Mouse (Mus musculus): ENCODE measurements around the gene Zfp639.

GRCm38 (mm10) chr3:32468411-32468810 lies 41.6 kb upstream of the Zfp639 start:
- TF ChIP-seq CTCF (IDR thresholded peaks at IDR 0.05 in 2 of 3, conservative IDR thresholded peaks at IDR 0.05 in 1 of 3; ENCODE audit: control insufficient read depth in 1 of 3, insufficient read depth in 1 of 3, low read depth in 2 of 3, low read length in 3 of 3, poor library complexity in 1 of 3, severe bottlenecking in 1 of 3): no peak
- no peak for TF ChIP-seq ELF1 (IDR thresholded peaks at IDR 0.05; ENCODE audit: low read depth, low read length)
- TF ChIP-seq POLR2AphosphoS2 (IDR thresholded peaks at IDR 0.05; ENCODE audit: low read length): no peak
- TF ChIP-seq POLR2A (IDR thresholded peaks at IDR 0.05; ENCODE audit: control insufficient read depth in 1 of 2, insufficient read depth in 1 of 2, low read depth in 1 of 2, low read length in 2 of 2, poor library complexity in 1 of 2): no peak
- TF ChIP-seq BHLHE40 (IDR thresholded peaks at IDR 0.05; ENCODE audit: borderline replicate concordance, low read depth, low read length): no peak
- no peak for TF ChIP-seq MYB (IDR thresholded peaks at IDR 0.05; ENCODE audit: low read depth, low read length)
- TF ChIP-seq MYC (IDR thresholded peaks at IDR 0.05; ENCODE audit: low read depth, low read length): no peak
- TF ChIP-seq USF1 (IDR thresholded peaks at IDR 0.05; ENCODE audit: low read depth, low read length): no peak
